Mouse (Mus musculus) megakaryocyte, embryonic 14.5 days (primary cell): ENCODE measurements around the gene Wfdc2.

ENCODE experiments used
- FLI1 ChIP-seq: IDR thresholded peaks from 2 replicates; pipeline ENCODE4 v1.6.1; 2012; ENCODE audit warnings: low read length, inconsistent platforms, mixed read lengths
- GATA1 ChIP-seq: IDR thresholded peaks from 3 replicates; pipeline ENCODE4 v1.6.1; 2012; ENCODE audit warnings: mixed read lengths, low read length, inconsistent platforms, borderline replicate concordance

DNA sequence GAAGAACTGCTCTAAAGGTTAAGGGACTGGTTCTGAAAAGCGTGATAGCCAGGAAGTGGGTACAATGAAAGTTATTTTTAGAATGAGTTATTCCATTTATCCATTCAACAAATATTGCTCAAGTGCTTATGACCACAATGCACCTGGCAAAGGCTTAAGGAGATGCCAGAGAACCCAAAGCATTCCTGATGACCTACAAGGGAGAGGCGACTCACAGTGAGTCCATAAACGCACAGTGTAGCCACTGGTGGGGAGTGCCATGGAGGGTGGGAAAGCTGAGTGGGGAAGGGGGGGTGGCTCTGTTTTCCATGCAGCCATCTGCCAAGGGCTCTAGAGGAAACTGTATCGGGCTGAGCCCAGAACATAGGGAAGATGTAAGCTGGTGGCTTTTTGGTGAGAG is 12.9 kb upstream of the Wfdc2 start:
- TF ChIP-seq FLI1 = no peak
- no peak for TF ChIP-seq GATA1
